Mouse (Mus musculus): ENCODE measurements around the gene B3galt4. TPM values are rescaled to one million over a fixed set of nuclear protein-coding genes. Genes with fewer than 3 reads are reported as not detected.
A peak's percentile ranks its signal among the peaks of the same experiment; 100 is the strongest.

Gene B3galt4
- polyA plus RNA-seq, 1 experiment from 2014 or later = 2.3 TPM

GRCm38 (mm10) chr17:33950131-33950625 lies 1.1 kb downstream of the B3galt4 start:
- DNase-seq (no peak), ATAC-seq (ENCODE audit: insufficient read depth) (no peak)
- H3K9ac ChIP-seq = peak overlapping the region; percentile 53; the same call in 1 of the 2 replicates
- no peaks in the 10 kb centered on the region for H3K9me3 ChIP-seq (ENCODE audit: low read depth, low read length)
- peak overlapping the region; percentile 100 for H3K4me2 ChIP-seq
- peaks cover 24% of the 10 kb centered on the region; the same call in 1 of the 2 replicates for H3K4me1 ChIP-seq (ENCODE audit: insufficient read depth)
- H3K4me3 ChIP-seq (ENCODE audit: low read depth, low read length) = peak overlapping the region; percentile 40
- H3K27ac ChIP-seq (ENCODE audit: low read depth) = 0 out of 2 replicates have a peak overlapping the region, but pooled peaks have one; percentile 85
- TF ChIP-seq CTCF (IDR thresholded peaks at IDR 0.05; ENCODE audit: low read depth) = no peak
- H3K27me3 ChIP-seq (ENCODE audit: insufficient read depth, low read length) = no peaks in the 10 kb centered on the region
- 72% methylated on average over 10 of the region's 10 CpGs for WGBS
- H3K36me3 ChIP-seq (ENCODE audit: insufficient read depth) = peaks cover 67% of the 10 kb centered on the region

- H3K4me1 ChIP-seq (ENCODE audit: insufficient read depth) = peaks cover 18% of the 10 kb centered on the region; the same call in 1 of the 2 replicates
- H3K9me3 ChIP-seq (ENCODE audit: low read depth, low read length) = no peaks in the 10 kb centered on the region
- no peak overlapping the region for H3K4me3 ChIP-seq (ENCODE audit: low read depth, low read length)
- H3K9ac ChIP-seq = no peak overlapping the region
- DNase-seq = no peak
- H3K36me3 ChIP-seq (ENCODE audit: insufficient read depth) = peaks cover 70% of the 10 kb centered on the region
- no peak overlapping the region for H3K27ac ChIP-seq (ENCODE audit: low read depth)
- TF ChIP-seq CTCF (IDR thresholded peaks at IDR 0.05; ENCODE audit: low read depth) = no peak
- ATAC-seq (ENCODE audit: insufficient read depth) = no peak
- 84% methylated on average over 19 of the region's 19 CpGs for WGBS
- H3K27me3 ChIP-seq (ENCODE audit: insufficient read depth, low read length) = no peaks in the 10 kb centered on the region
- no peak overlapping the region for H3K4me2 ChIP-seq
Observed at GRCm38 (mm10) chr17:33948905-33949537, 2.3 kb downstream of the B3galt4 start.

- 84% methylated on average over 22 of the region's 22 CpGs for WGBS
- no peak for TF ChIP-seq CTCF (IDR thresholded peaks at IDR 0.05; ENCODE audit: low read depth)
- no peak overlapping the region for H3K27ac ChIP-seq (ENCODE audit: low read depth)
- ATAC-seq (ENCODE audit: insufficient read depth) (no peak), DNase-seq (no peak)
- no peaks in the 10 kb centered on the region for H3K27me3 ChIP-seq (ENCODE audit: insufficient read depth, low read length)
- no peaks in the 10 kb centered on the region for H3K9me3 ChIP-seq (ENCODE audit: low read depth, low read length)
- peaks cover 70% of the 10 kb centered on the region for H3K36me3 ChIP-seq (ENCODE audit: insufficient read depth)
- H3K4me2 ChIP-seq = no peak overlapping the region
- H3K4me1 ChIP-seq (ENCODE audit: insufficient read depth) = peaks cover 13% of the 10 kb centered on the region; the same call in 1 of the 2 replicates
- no peak overlapping the region for H3K4me3 ChIP-seq (ENCODE audit: low read depth, low read length)
- H3K9ac ChIP-seq = no peak overlapping the region
Observed at GRCm38 (mm10) chr17:33948090-33948904, 3.0 kb downstream of the B3galt4 start.

DNA sequence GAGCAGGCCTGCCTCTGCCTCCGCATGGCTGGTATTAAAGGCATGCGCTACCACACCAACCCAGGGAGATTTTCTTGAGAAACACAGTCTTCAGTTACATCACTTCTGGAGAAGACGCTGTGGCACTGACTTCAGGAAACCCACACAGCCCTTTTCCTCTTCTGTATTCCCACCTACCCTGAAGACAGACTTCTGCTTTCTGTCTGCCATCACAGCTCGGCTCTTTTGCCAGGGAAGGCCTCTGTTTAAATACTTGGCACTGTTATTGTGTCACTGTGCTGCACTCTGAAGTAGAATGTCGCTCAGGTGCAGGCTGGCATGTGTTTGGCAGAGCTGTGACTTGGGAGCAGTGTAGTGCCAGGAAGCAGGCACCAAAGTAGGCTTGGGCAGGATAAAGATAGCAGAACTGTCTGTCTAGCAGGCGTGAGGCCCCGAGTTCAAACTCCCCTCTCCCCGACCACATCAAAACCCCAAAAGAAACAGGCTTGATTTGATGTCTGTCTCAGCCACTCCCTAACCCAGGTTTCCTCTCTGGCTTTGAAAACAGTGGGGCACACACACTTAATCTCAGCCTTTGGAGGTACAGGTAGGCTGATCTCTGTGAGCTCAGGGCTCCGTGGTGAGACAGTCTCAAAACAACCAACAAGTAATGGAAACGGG lies 3.7 kb downstream of the B3galt4 start:
- Histone ChIP-seq H3K9ac (no peak overlapping the region), H3K4me2 (no peak overlapping the region), H3K9me3 (ENCODE audit: low read depth, low read length) (no peaks in the 10 kb centered on the region), H3K4me1 (ENCODE audit: insufficient read depth) (0 out of 2 replicates have a peak, but pooled peaks cover 8% of the 10 kb centered on the region), H3K27ac (ENCODE audit: low read depth) (no peak overlapping the region), H3K36me3 (ENCODE audit: insufficient read depth) (peaks cover 69% of the 10 kb centered on the region), H3K4me3 (ENCODE audit: low read depth, low read length) (no peak overlapping the region), H3K27me3 (ENCODE audit: insufficient read depth, low read length) (no peaks in the 10 kb centered on the region)
- no peak for DNase-seq
- no peak for ATAC-seq (ENCODE audit: insufficient read depth)
- TF ChIP-seq CTCF (IDR thresholded peaks at IDR 0.05; ENCODE audit: low read depth) = no peak
- WGBS = 87% methylated on average over 10 of the region's 10 CpGs

DNA sequence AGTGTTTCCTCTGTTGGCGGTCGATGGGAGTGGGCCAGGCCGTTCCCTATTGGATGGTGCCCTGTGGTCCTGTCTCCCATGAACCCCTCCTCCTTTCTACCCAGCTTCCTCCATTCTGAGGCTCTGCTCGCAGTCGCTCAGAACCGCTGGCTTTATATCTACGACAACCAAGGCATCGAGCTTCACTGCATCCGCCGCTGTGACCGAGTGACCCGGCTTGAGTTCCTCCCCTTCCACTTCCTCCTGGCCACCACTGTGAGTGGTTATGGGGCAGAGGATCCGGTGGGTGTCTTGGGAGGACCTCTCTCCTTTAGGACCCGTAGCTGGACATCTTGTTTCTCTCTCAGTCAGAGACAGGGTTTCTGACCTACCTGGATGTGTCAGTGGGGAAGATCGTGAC lies 7.8 kb downstream of the B3galt4 start:
- DNase-seq (no peak), ATAC-seq (ENCODE audit: insufficient read depth) (no peak)
- H3K27me3 ChIP-seq (ENCODE audit: insufficient read depth, low read length) = no peaks in the 10 kb centered on the region
- 93% methylated on average over 15 of the region's 15 CpGs for WGBS
- H3K4me3 ChIP-seq (ENCODE audit: low read depth, low read length) = no peak overlapping the region
- H3K27ac ChIP-seq (ENCODE audit: low read depth) = no peak overlapping the region
- H3K4me1 ChIP-seq (ENCODE audit: insufficient read depth) = no peaks in the 10 kb centered on the region
- no peak for TF ChIP-seq CTCF (IDR thresholded peaks at IDR 0.05; ENCODE audit: low read depth)
- no peak overlapping the region for H3K4me2 ChIP-seq
- no peak overlapping the region for H3K9ac ChIP-seq
- H3K36me3 ChIP-seq (ENCODE audit: insufficient read depth) = peaks cover 48% of the 10 kb centered on the region
- no peaks in the 10 kb centered on the region for H3K9me3 ChIP-seq (ENCODE audit: low read depth, low read length)

GRCm38 (mm10) chr17:33941381-33941780 lies 9.9 kb downstream of the B3galt4 start:
- Histone ChIP-seq H3K9me3 (ENCODE audit: low read depth, low read length) (no peaks in the 10 kb centered on the region), H3K4me1 (ENCODE audit: insufficient read depth) (no peaks in the 10 kb centered on the region), H3K4me2 (peak overlapping the region; percentile 95), H3K4me3 (ENCODE audit: low read depth, low read length) (peak overlapping the region; percentile 83), H3K9ac (peak overlapping the region; percentile 62), H3K36me3 (ENCODE audit: insufficient read depth) (peaks cover 50% of the 10 kb centered on the region), H3K27me3 (ENCODE audit: insufficient read depth, low read length) (no peaks in the 10 kb centered on the region), H3K27ac (ENCODE audit: low read depth) (no peak overlapping the region)
- no peak for ATAC-seq (ENCODE audit: insufficient read depth)
- no peak for DNase-seq
- WGBS = 49% methylated on average over 19 of the region's 19 CpGs
- TF ChIP-seq CTCF (IDR thresholded peaks at IDR 0.05; ENCODE audit: low read depth) = no peak

All from lung, embryonic 14.5 days (tissue).